Mouse (Mus musculus): Measurements from ENCODE around the gene Aff1. TPM values are rescaled to one million over a fixed set of nuclear protein-coding genes. Genes with fewer than 3 reads are reported as not detected.
A peak's percentile ranks its signal among the peaks of the same experiment; 100 is the strongest.

Aff1 gene
- total and polyA plus RNA-seq, 2 experiments from 2014 or later = 2.6 to 4.0 TPM

- 36% methylated on average over 5 of the region's 5 CpGs for WGBS
- H3K9me3 ChIP-seq (ENCODE audit: low read length) = no peaks in the 10 kb centered on the region
- DNase-seq (ENCODE audit: low spot score) (no peak), ATAC-seq (no peak)
- no peak for TF ChIP-seq CTCF (IDR thresholded peaks at IDR 0.05; ENCODE audit: low read depth)
- H3K27me3 ChIP-seq (ENCODE audit: insufficient read depth, low read length) = no peaks in the 10 kb centered on the region
- H3K4me1 ChIP-seq (ENCODE audit: insufficient read depth, low read length) = peaks cover 4% of the 10 kb centered on the region
- no peak overlapping the region for H3K4me2 ChIP-seq (ENCODE audit: low read depth, low read length)
- H3K27ac ChIP-seq = no peak overlapping the region
- H3K9ac ChIP-seq (replicated peaks; ENCODE audit: low read length) = no peak overlapping the region
- H3K4me3 ChIP-seq (ENCODE audit: low read length) = no peak overlapping the region
- 0 out of 2 replicates have a peak, but pooled peaks cover 6% of the 10 kb centered on the region for H3K36me3 ChIP-seq (ENCODE audit: insufficient read depth, low read length)
Measured at GRCm38 (mm10) chr5:103854807-103855194, 162.6 kb downstream of the Aff1 start.

GRCm38 (mm10) chr5:103855483-103856211 lies 163.5 kb downstream of the Aff1 start:
- Histone ChIP-seq H3K36me3 (ENCODE audit: insufficient read depth, low read length) (0 out of 2 replicates have a peak, but pooled peaks cover 2% of the 10 kb centered on the region), H3K9me3 (ENCODE audit: low read length) (no peaks in the 10 kb centered on the region), H3K4me2 (ENCODE audit: low read depth, low read length) (no peak overlapping the region), H3K27me3 (ENCODE audit: insufficient read depth, low read length) (no peaks in the 10 kb centered on the region), H3K4me3 (ENCODE audit: low read length) (no peak overlapping the region), H3K4me1 (ENCODE audit: insufficient read depth, low read length) (peaks cover 4% of the 10 kb centered on the region), H3K9ac (replicated peaks; ENCODE audit: low read length) (no peak overlapping the region), H3K27ac (no peak overlapping the region)
- no peak for TF ChIP-seq CTCF (IDR thresholded peaks at IDR 0.05; ENCODE audit: low read depth)
- WGBS = 83% methylated on average over 14 of the region's 14 CpGs
- DNase-seq (ENCODE audit: low spot score) (no peak), ATAC-seq (peak; percentile 24; the same call in 1 of the 2 replicates)

- WGBS = 68% methylated on average over 5 of the region's 5 CpGs
- ATAC-seq (peak; percentile 63), DNase-seq (ENCODE audit: low spot score) (peak; percentile 89)
- H3K4me2 ChIP-seq (ENCODE audit: low read depth, low read length) = no peak overlapping the region
- H3K4me1 ChIP-seq (ENCODE audit: insufficient read depth, low read length) = peaks cover 4% of the 10 kb centered on the region
- H3K27ac ChIP-seq = no peak overlapping the region
- peak; percentile 77 for TF ChIP-seq CTCF (IDR thresholded peaks at IDR 0.05; ENCODE audit: low read depth)
- H3K9me3 ChIP-seq (ENCODE audit: low read length) = no peaks in the 10 kb centered on the region
- no peak overlapping the region for H3K4me3 ChIP-seq (ENCODE audit: low read length)
- no peak overlapping the region for H3K9ac ChIP-seq (replicated peaks; ENCODE audit: low read length)
- no peaks in the 10 kb centered on the region for H3K27me3 ChIP-seq (ENCODE audit: insufficient read depth, low read length)
- H3K36me3 ChIP-seq (ENCODE audit: insufficient read depth, low read length) = no peaks in the 10 kb centered on the region
Measured at GRCm38 (mm10) chr5:103856286-103857009, 164.3 kb downstream of the Aff1 start.

GRCm38 (mm10) chr5:103857151-103857550 lies 165.0 kb downstream of the Aff1 start:
- Histone ChIP-seq H3K27ac (no peak overlapping the region), H3K4me1 (ENCODE audit: insufficient read depth, low read length) (peaks cover 4% of the 10 kb centered on the region), H3K9ac (replicated peaks; ENCODE audit: low read length) (no peak overlapping the region), H3K4me3 (ENCODE audit: low read length) (no peak overlapping the region), H3K9me3 (ENCODE audit: low read length) (no peaks in the 10 kb centered on the region), H3K4me2 (ENCODE audit: low read depth, low read length) (no peak overlapping the region), H3K27me3 (ENCODE audit: insufficient read depth, low read length) (no peaks in the 10 kb centered on the region), H3K36me3 (ENCODE audit: insufficient read depth, low read length) (no peaks in the 10 kb centered on the region)
- no peak for TF ChIP-seq CTCF (IDR thresholded peaks at IDR 0.05; ENCODE audit: low read depth)
- WGBS = 68% methylated on average over 2 of the region's 2 CpGs
- DNase-seq (ENCODE audit: low spot score) (no peak), ATAC-seq (no peak)

- H3K27ac ChIP-seq = no peak overlapping the region
- no peaks in the 10 kb centered on the region for H3K9me3 ChIP-seq (ENCODE audit: low read length)
- no peak overlapping the region for H3K9ac ChIP-seq (replicated peaks; ENCODE audit: low read length)
- 90% methylated on average over 11 of the region's 11 CpGs for WGBS
- no peak for DNase-seq (ENCODE audit: low spot score)
- no peak overlapping the region for H3K4me2 ChIP-seq (ENCODE audit: low read depth, low read length)
- no peaks in the 10 kb centered on the region for H3K36me3 ChIP-seq (ENCODE audit: insufficient read depth, low read length)
- ATAC-seq = no peak
- no peaks in the 10 kb centered on the region for H3K27me3 ChIP-seq (ENCODE audit: insufficient read depth, low read length)
- no peak for TF ChIP-seq CTCF (IDR thresholded peaks at IDR 0.05; ENCODE audit: low read depth)
- H3K4me1 ChIP-seq (ENCODE audit: insufficient read depth, low read length) = no peaks in the 10 kb centered on the region
- H3K4me3 ChIP-seq (ENCODE audit: low read length) = no peak overlapping the region
Measured at GRCm38 (mm10) chr5:103860622-103861021, 168.4 kb downstream of the Aff1 start.

GRCm38 (mm10) chr5:103863759-103864158 lies 171.6 kb downstream of the Aff1 start:
- DNase-seq (ENCODE audit: low spot score) (no peak), ATAC-seq (no peak)
- Histone ChIP-seq H3K4me1 (ENCODE audit: insufficient read depth, low read length) (no peaks in the 10 kb centered on the region), H3K36me3 (ENCODE audit: insufficient read depth, low read length) (peaks cover 8% of the 10 kb centered on the region), H3K27me3 (ENCODE audit: insufficient read depth, low read length) (no peaks in the 10 kb centered on the region), H3K27ac (no peak overlapping the region), H3K9me3 (ENCODE audit: low read length) (no peaks in the 10 kb centered on the region), H3K9ac (replicated peaks; ENCODE audit: low read length) (no peak overlapping the region), H3K4me3 (ENCODE audit: low read length) (no peak overlapping the region), H3K4me2 (ENCODE audit: low read depth, low read length) (no peak overlapping the region)
- TF ChIP-seq CTCF (IDR thresholded peaks at IDR 0.05; ENCODE audit: low read depth) = no peak
- 95% methylated on average over 4 of the region's 4 CpGs for whole genome bisulfite sequencing

GRCm38 (mm10) chr5:103889766-103890165 lies 197.6 kb downstream of the Aff1 start:
- no peak overlapping the region for H3K27ac ChIP-seq
- no peak overlapping the region for H3K9ac ChIP-seq (replicated peaks; ENCODE audit: low read length)
- no peak for TF ChIP-seq CTCF (IDR thresholded peaks at IDR 0.05; ENCODE audit: low read depth)
- no peaks in the 10 kb centered on the region for H3K9me3 ChIP-seq (ENCODE audit: low read length)
- H3K27me3 ChIP-seq (ENCODE audit: insufficient read depth, low read length) = no peaks in the 10 kb centered on the region
- no peak overlapping the region for H3K4me2 ChIP-seq (ENCODE audit: low read depth, low read length)
- no peaks in the 10 kb centered on the region for H3K36me3 ChIP-seq (ENCODE audit: insufficient read depth, low read length)
- 68% methylated on average over 15 of the region's 15 CpGs for WGBS
- H3K4me3 ChIP-seq (ENCODE audit: low read length) = no peak overlapping the region
- ATAC-seq (no peak), DNase-seq (ENCODE audit: low spot score) (no peak)
- no peaks in the 10 kb centered on the region for H3K4me1 ChIP-seq (ENCODE audit: insufficient read depth, low read length)
